Mouse (Mus musculus): ENCODE results near the gene Rufy1. TPM values are rescaled to one million over a fixed set of nuclear protein-coding genes. Genes with fewer than 3 reads are reported as not detected.

The Rufy1 gene
- total and polyA plus RNA-seq, 3 experiments, result 17.8 to 18.4 TPM; not detected in 1

DNA sequence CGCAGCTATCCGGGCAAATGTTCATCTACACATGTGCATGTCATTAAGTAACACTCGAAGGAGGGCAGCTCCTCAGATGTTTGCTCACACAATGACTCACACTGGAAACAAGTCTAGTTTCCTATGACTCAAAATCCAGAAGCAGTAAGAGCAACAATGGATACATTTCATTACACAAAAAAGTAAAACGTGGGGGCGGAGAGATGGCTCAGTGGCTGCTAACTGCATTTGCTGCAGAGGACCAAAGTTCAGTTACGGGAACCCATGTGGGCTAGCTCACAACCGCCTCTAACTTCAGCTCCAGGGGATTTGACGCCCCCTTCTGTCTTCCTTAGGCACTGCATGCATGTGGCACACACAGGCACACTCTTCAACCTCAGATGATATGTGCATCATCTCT lies 8.9 kb upstream of the Rufy1 start (continued):
- no peak for TF ChIP-seq ZKSCAN1 (IDR thresholded peaks at IDR 0.05; ENCODE audit: low read depth, low read length)
- TF ChIP-seq POLR2A (IDR thresholded peaks at IDR 0.05; ENCODE audit: control insufficient read depth in 1 of 2, insufficient read depth in 1 of 2, low read depth in 1 of 2, low read length in 2 of 2, poor library complexity in 1 of 2), result no peak

DNA sequence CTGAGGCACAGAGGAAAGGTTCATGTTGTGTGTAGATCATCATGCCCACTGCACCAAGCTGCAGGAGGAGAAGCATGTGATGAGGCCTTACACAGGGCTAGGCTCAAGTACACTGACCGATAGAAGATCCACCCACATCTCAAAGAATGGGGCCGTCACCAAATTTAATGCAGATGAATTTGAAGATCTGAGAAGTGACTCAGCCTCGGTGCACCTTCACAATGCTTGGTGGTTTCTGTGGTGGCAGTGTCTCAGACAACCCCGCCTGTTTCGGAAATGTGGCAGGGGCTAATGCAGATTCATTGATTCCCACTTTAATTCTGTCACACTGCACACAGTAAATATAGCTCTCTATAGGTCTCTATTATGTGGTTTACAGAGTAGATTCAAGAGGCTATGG lies 2.0 kb upstream of the Rufy1 start:
- H3K27ac ChIP-seq (ENCODE audit: control insufficient read depth, low read depth, low read length), result no peak overlapping the region
- H3K9ac ChIP-seq (ENCODE audit: control insufficient read depth, low read depth, low read length, poor library complexity, severe bottlenecking), result no peak overlapping the region
- TF ChIP-seq POLR2AphosphoS2 (IDR thresholded peaks at IDR 0.05; ENCODE audit: low read length) (no peak), MAZ (IDR thresholded peaks at IDR 0.05; ENCODE audit: low read depth, low read length) (no peak), MAX (IDR thresholded peaks at IDR 0.05; ENCODE audit: low read length) (no peak), RAD21 (IDR thresholded peaks at IDR 0.05; ENCODE audit: low read depth, low read length) (no peak), RCOR1 (IDR thresholded peaks at IDR 0.05; ENCODE audit: low read depth, low read length) (no peak), KAT2A (conservative IDR thresholded peaks at IDR 0.05; ENCODE audit: low read depth, low read length) (no peak)
- no peaks in the 10 kb centered on the region for H3K27me3 ChIP-seq (ENCODE audit: control insufficient read depth in 1 of 2, insufficient read depth in 2 of 2, low read length in 2 of 2)
- peaks cover 7% of the 10 kb centered on the region; the same call in 1 of the 2 replicates for H3K79me2 ChIP-seq (ENCODE audit: control insufficient read depth, insufficient read depth, low read length, poor library complexity)
- H3K36me3 ChIP-seq (ENCODE audit: control insufficient read depth in 1 of 2, insufficient read depth in 2 of 2, low read length in 2 of 2), result peaks cover 0 to 13% of the 10 kb centered on the region in 2 experiments; a peak in 2 of 4 replicates
- peaks cover 7 to 17% of the 10 kb centered on the region in 2 experiments for H3K4me1 ChIP-seq (ENCODE audit: control insufficient read depth in 1 of 2, insufficient read depth in 2 of 2, low read length in 2 of 2)
- no peak overlapping the region for H3K4me3 ChIP-seq (ENCODE audit: control insufficient read depth in 1 of 2, insufficient read depth in 1 of 2, low read depth in 2 of 2, low read length in 2 of 2)
- peak; percentile 41 for DNase-seq (ENCODE audit: low read depth, low spot score)
- no peaks in the 10 kb centered on the region for H3K9me3 ChIP-seq (replicated peaks; ENCODE audit: insufficient read depth, low read length)

DNA sequence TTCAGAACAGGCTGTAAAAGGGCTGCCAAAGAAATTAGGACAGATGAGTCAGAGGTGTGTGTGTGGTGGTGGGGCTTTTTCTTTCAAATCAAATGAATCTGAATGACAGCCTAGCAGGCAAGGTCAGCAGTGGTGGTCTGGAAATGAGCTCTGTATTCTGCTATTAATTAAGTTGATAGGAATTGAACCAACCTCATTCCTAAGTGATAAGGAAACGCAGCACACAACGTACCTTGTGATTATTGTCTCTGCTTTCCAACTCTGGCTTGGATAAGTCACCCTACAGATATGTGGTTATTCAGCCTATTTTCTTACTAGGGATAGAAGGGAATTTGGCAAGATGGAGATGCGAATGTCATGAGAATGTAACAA lies 1.1 kb upstream of the Rufy1 start:
- Histone ChIP-seq H3K4me1 (ENCODE audit: control insufficient read depth in 1 of 2, insufficient read depth in 2 of 2, low read length in 2 of 2) (peaks cover 7 to 10% of the 10 kb centered on the region in 2 experiments), H3K79me2 (ENCODE audit: control insufficient read depth, insufficient read depth, low read length, poor library complexity) (peaks cover 7% of the 10 kb centered on the region; the same call in 1 of the 2 replicates), H3K27me3 (ENCODE audit: control insufficient read depth in 1 of 2, insufficient read depth in 2 of 2, low read length in 2 of 2) (no peaks in the 10 kb centered on the region), H3K9me3 (replicated peaks; ENCODE audit: insufficient read depth, low read length) (no peaks in the 10 kb centered on the region), H3K4me3 (ENCODE audit: control insufficient read depth in 1 of 2, insufficient read depth in 1 of 2, low read depth in 2 of 2, low read length in 2 of 2) (peak overlapping the region; percentile 68 to 88), H3K27ac (ENCODE audit: control insufficient read depth, low read depth, low read length) (peak overlapping the region; percentile 94), H3K9ac (ENCODE audit: control insufficient read depth, low read depth, low read length, poor library complexity, severe bottlenecking) (peak overlapping the region; percentile 94), H3K36me3 (ENCODE audit: control insufficient read depth in 1 of 2, insufficient read depth in 2 of 2, low read length in 2 of 2) (peaks cover 0 to 11% of the 10 kb centered on the region in 2 experiments; a peak in 2 of 4 replicates)
- no peak for TF ChIP-seq POLR2AphosphoS5 (IDR thresholded peaks at IDR 0.05; ENCODE audit: borderline replicate concordance, low read depth, low read length)
- no peak for TF ChIP-seq MYC (IDR thresholded peaks at IDR 0.05; ENCODE audit: low read depth, low read length)
- no peak for TF ChIP-seq E2F4 (IDR thresholded peaks at IDR 0.05; ENCODE audit: borderline replicate concordance, low read depth, low read length)
- no peak for TF ChIP-seq GABPA (IDR thresholded peaks at IDR 0.05; ENCODE audit: low read depth, low read length)
- no peak; a peak in 1 of 4 replicates for TF ChIP-seq EP300 (IDR thresholded peaks at IDR 0.05; ENCODE audit: low read depth in 1 of 2, low read length in 2 of 2)
- TF ChIP-seq HCFC1 (IDR thresholded peaks at IDR 0.05; ENCODE audit: low read depth, low read length), result no peak
- no peak for TF ChIP-seq ZNF384 (IDR thresholded peaks at IDR 0.05; ENCODE audit: low read depth, low read length)
- no peak for TF ChIP-seq CHD1 (IDR thresholded peaks at IDR 0.05; ENCODE audit: low read depth, low read length)
- TF ChIP-seq ETS1 (IDR thresholded peaks at IDR 0.05; ENCODE audit: low read depth, low read length), result no peak
- TF ChIP-seq SMC3 (IDR thresholded peaks at IDR 0.05; ENCODE audit: low read depth, low read length), result no peak
- no peak for TF ChIP-seq MAFK (IDR thresholded peaks at IDR 0.05; ENCODE audit: borderline replicate concordance, low read depth, low read length)
- TF ChIP-seq TCF12 (IDR thresholded peaks at IDR 0.05; ENCODE audit: low read depth, low read length), result no peak
- no peak for TF ChIP-seq USF2 (IDR thresholded peaks at IDR 0.05; ENCODE audit: borderline replicate concordance in 1 of 2, insufficient read depth in 1 of 2, low read depth in 1 of 2, low read length in 2 of 2)
- no peak for TF ChIP-seq GATA1 (IDR thresholded peaks at IDR 0.05; ENCODE audit: low read depth, low read length)
- TF ChIP-seq MAX (IDR thresholded peaks at IDR 0.05; ENCODE audit: low read length), result no peak
- no peak for TF ChIP-seq MXI1 (IDR thresholded peaks at IDR 0.05; ENCODE audit: low read depth, low read length)
- TF ChIP-seq ZKSCAN1 (IDR thresholded peaks at IDR 0.05; ENCODE audit: low read depth, low read length), result no peak
- TF ChIP-seq JUND (IDR thresholded peaks at IDR 0.05; ENCODE audit: low read depth, low read length), result no peak
- TF ChIP-seq KAT2A (conservative IDR thresholded peaks at IDR 0.05; ENCODE audit: low read depth, low read length), result no peak
- TF ChIP-seq POLR2A (IDR thresholded peaks at IDR 0.05; ENCODE audit: control insufficient read depth in 1 of 2, insufficient read depth in 1 of 2, low read depth in 1 of 2, low read length in 2 of 2, poor library complexity in 1 of 2), result no peak
- DNase-seq (ENCODE audit: low read depth, low spot score), result no peak
